Mouse (Mus musculus) lung, postnatal 0 days (tissue): Measurements from ENCODE around the gene Malsu1. TPM values are rescaled to one million over a fixed set of nuclear protein-coding genes. Genes with fewer than 3 reads are reported as not detected.

ENCODE experiments used
- ATAC-seq: fragments of 200-750 bp; cut with Nextera tagmentation; 2 replicates; pipeline ENCODE4 v1.8.0; 2017; ENCODE audit warnings: moderate library complexity
- DNase-seq: peaks from one replicate; pipeline ENCODE4 v3.0.0-alpha.2; 2016; ENCODE audit warnings: low spot score
- H3K27ac ChIP-seq: fragments of 300-500 bp; sonication (generic); 2 replicates; pipeline ENCODE4 v1.5.1; 2014; ENCODE audit warnings: antibody characterized with exemption, mild to moderate bottlenecking, low read length, mixed read lengths
- H3K27me3 ChIP-seq: fragments of 300-500 bp; sonication (generic); replicated peaks from 2 replicates; pipeline ENCODE4 v1.6.1; 2014; ENCODE audit warnings: low read length, mixed read lengths; ENCODE audit not compliant: insufficient read depth
- H3K36me3 ChIP-seq: fragments of 300-500 bp; sonication (generic); 2 replicates; pipeline ENCODE4 v1.6.1; 2014; ENCODE audit warnings: low read length, mixed read lengths; ENCODE audit not compliant: insufficient read depth
- H3K4me1 ChIP-seq: fragments of 300-500 bp; sonication (generic); 2 replicates; pipeline ENCODE4 v1.6.1; 2014; ENCODE audit warnings: antibody characterized with exemption, low read depth, low read length, mixed read lengths; ENCODE audit not compliant: insufficient read depth
- H3K4me2 ChIP-seq: fragments of 300-500 bp; sonication (generic); replicated peaks from 2 replicates; pipeline ENCODE4 v1.6.1; 2014; ENCODE audit warnings: low read depth, mild to moderate bottlenecking, low read length, moderate library complexity, mixed read lengths
- H3K4me3 ChIP-seq: fragments of 300-500 bp; sonication (generic); 2 replicates; pipeline ENCODE4 v1.5.1; 2014; ENCODE audit warnings: low read depth, low read length
- H3K9ac ChIP-seq: fragments of 300-500 bp; sonication (generic); replicated peaks from 2 replicates; pipeline ENCODE4 v1.6.1; 2014; ENCODE audit warnings: low read depth, mild to moderate bottlenecking
- H3K9me3 ChIP-seq: fragments of 300-500 bp; sonication (generic); 2 replicates; pipeline ENCODE4 v1.6.1; 2016; ENCODE audit warnings: low read length, mixed read lengths
- CTCF ChIP-seq: IDR thresholded peaks from 2 replicates; pipeline ENCODE4 v1.5.1; 2016; ENCODE audit warnings: antibody characterized with exemption, mild to moderate bottlenecking
- EP300 ChIP-seq: IDR thresholded peaks from 2 replicates; pipeline ENCODE4 v1.6.1; 2016; ENCODE audit warnings: antibody characterized with exemption, mild to moderate bottlenecking, control low read depth
- WGBS: fragments of 180-500 bp; shearing (Covaris S2); extraction: QIAGEN DNeasy Blood & Tissue Kit; methylation state at CpG from one replicate; pipeline ENCODE4 v1.1.7; 2014; 5-methylcytosine and 5-hydroxymethylcytosine counted together
- polyA plus RNA-seq: library from polyadenylated mRNA; unstranded; fragments of >200 nt; fragmentation: Nextera tagmentation; extraction: Ambion mirVana; gene quantifications from 2 replicates; pipeline ENCODE4 v1.2.1, GENCODE M21; 2015

Malsu1 gene
- 81.3 and 84.1 TPM in 2 replicates for polyA plus RNA-seq

DNA sequence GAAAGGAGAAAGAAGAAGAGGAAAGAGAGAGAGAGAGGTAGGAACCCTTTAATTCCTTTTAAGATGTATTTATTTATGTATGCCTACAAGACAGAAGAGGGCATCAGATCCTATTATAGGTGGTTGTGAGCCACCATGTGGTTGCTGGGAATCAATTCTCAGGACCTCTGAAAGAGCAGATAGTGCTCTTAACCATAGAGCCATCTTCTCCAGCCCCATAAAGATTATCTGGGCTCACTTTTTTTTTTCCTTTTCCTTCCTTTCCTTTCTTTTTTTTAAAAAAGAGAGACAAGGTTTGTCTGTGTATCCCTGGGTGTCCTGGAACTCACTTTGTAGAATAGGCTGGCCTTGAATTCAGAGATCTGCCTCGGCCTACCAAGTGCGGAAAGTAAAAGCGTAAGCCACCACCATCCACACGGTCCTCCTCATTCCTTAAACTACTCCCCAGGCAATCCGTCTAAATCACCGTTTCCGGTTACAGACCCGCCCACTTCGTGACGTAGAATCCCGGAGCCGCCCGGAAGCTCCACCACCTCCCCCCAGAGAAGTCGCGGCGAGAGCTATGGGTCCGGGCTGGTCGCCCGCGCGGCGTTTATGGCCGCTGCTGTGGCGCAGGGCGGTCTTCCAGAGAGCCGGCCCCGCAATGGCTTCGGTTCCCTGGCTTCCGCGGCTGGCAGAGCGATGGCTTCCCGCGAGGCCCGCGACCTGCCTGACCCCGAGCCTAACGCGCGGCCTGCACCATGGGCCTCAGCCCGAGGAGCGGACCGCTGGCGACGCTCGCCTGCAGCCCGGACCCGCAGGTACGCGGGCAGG lies at the start of gene Malsu1:
TSS of gene Malsu1 (plus strand) at position 492 of the 813 bp plus-strand sequence.
- Histone ChIP-seq H3K27ac (peak within 1 kb of the TSS; percentile 73), H3K4me3 (peak within 1 kb of the TSS; percentile 81), H3K9me3 (no peaks in the 10 kb centered on the region), H3K9ac (peak within 1 kb of the TSS; percentile 83), H3K4me1 (no peaks in the 10 kb centered on the region; the same call in 1 of the 2 replicates), H3K4me2 (peak within 1 kb of the TSS; percentile 73), H3K36me3 (no peaks in the 10 kb centered on the region), H3K27me3 (no peaks in the 10 kb centered on the region)
- peak; percentile 98 for DNase-seq
- TF ChIP-seq EP300 (no peak), CTCF (peak; percentile 9; the same call in 1 of the 2 replicates)
- WGBS = 0% methylated on average over 47 of the region's 49 CpGs
- ATAC-seq = peak; percentile 98

DNA sequence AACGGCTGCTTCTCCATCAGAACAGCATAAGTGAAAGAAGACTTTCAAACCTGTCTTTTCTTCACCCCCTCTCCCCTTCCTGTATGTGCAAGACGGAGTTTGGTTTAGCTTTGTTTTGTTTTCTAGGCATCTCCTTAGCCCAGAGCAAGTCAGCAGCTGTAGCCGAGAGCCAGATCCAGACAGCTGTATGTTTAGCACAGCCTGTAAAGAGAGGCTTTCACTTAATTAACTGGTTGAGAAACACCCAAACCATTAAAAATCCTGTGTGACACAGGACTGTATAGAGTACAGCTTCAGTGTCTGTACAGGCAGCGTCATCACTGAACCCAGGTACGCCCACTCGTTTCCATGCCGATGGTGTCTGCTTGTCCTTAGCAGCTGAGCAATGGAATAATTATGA lies 48.3 kb upstream of the Malsu1 start:
- no peaks in the 10 kb centered on the region for H3K27me3 ChIP-seq
- DNase-seq (peak; percentile 39), ATAC-seq (peak; percentile 74)
- H3K36me3 ChIP-seq = no peaks in the 10 kb centered on the region
- H3K9ac ChIP-seq = no peak overlapping the region
- H3K27ac ChIP-seq = no peak overlapping the region
- no peak overlapping the region for H3K4me3 ChIP-seq
- no peak overlapping the region for H3K4me2 ChIP-seq
- TF ChIP-seq EP300 (no peak), CTCF (no peak)
- H3K4me1 ChIP-seq = 0 out of 2 replicates have a peak, but pooled peaks cover 3% of the 10 kb centered on the region
- no peaks in the 10 kb centered on the region for H3K9me3 ChIP-seq
- 71% methylated on average over 7 of the region's 7 CpGs for WGBS

DNA sequence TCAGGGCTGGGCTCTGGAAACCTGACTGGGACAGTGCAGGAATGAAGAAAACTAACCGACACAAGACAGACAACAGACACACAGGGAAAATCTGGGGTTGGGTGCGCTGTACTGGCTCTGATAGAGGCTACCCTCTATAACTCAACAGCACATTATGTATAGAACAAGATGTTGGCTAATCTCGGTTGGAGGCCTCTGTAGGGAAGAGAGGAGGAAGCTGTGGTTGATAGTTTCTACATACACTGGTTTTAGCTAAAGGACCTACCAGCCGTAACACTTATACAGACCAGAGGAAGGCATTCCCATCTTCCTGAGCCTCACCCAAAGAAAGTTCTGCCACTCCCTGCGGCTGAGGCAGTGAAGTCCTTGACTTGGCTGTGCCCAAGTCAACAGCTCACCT lies 47.1 kb upstream of the Malsu1 start:
- ATAC-seq = no peak
- no peak for DNase-seq
- no peaks in the 10 kb centered on the region for H3K9me3 ChIP-seq
- H3K4me3 ChIP-seq = no peak overlapping the region
- H3K36me3 ChIP-seq = no peaks in the 10 kb centered on the region
- no peak overlapping the region for H3K27ac ChIP-seq
- H3K9ac ChIP-seq = no peak overlapping the region
- no peaks in the 10 kb centered on the region for H3K27me3 ChIP-seq
- no peak overlapping the region for H3K4me2 ChIP-seq
- WGBS = 80% methylated on average over 5 of the region's 5 CpGs
- no peaks in the 10 kb centered on the region for H3K4me1 ChIP-seq
- TF ChIP-seq CTCF = no peak
- TF ChIP-seq EP300 = no peak

DNA sequence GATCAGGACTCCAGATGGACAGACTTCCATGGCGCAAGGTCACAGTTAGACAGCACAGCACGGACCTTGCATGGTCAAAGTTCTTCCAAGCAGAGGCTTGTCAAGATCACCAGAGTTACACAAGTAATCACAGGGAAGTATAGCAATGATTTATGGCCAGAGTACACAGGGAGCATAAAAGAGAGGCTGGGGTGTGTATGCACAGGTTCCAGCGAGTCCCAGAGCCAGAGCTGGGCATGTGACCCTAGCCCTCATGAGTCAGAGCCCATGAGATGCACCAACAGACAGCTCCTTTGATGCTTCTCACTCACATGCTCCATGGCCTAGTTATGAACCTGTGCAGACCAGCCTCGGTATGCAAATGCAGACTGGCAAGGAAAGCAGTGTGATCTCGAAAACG lies 45.6 kb upstream of the Malsu1 start:
- H3K4me3 ChIP-seq = no peak overlapping the region
- H3K4me2 ChIP-seq = no peak overlapping the region
- H3K27me3 ChIP-seq = no peaks in the 10 kb centered on the region
- H3K27ac ChIP-seq = no peak overlapping the region
- WGBS = 87% methylated on average over 6 of the region's 6 CpGs
- ATAC-seq (no peak), DNase-seq (no peak)
- no peak overlapping the region for H3K9ac ChIP-seq
- H3K36me3 ChIP-seq = no peaks in the 10 kb centered on the region
- no peaks in the 10 kb centered on the region for H3K4me1 ChIP-seq
- no peak for TF ChIP-seq CTCF
- no peak for TF ChIP-seq EP300
- H3K9me3 ChIP-seq = no peaks in the 10 kb centered on the region

DNA sequence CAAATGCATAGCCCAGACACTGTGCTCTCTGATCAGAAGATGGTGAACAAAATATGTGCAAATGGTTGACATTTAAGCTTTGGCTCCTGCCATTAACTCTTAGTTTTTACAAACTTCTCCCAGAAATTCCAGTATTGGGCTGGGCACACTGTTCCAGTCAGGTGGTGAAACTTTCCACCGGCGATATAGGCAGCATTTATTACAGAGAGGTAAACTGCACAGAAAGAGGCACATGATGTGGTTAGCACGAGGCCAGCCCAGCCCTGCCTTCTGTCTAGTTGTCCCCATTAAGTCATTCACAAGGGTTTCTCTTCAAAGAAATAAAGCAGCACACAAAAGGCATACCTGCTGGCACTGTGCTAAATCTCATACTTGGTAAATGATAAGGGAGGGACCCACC lies 44.9 kb upstream of the Malsu1 start:
- no peak for DNase-seq
- TF ChIP-seq EP300 (no peak), CTCF (no peak)

DNA sequence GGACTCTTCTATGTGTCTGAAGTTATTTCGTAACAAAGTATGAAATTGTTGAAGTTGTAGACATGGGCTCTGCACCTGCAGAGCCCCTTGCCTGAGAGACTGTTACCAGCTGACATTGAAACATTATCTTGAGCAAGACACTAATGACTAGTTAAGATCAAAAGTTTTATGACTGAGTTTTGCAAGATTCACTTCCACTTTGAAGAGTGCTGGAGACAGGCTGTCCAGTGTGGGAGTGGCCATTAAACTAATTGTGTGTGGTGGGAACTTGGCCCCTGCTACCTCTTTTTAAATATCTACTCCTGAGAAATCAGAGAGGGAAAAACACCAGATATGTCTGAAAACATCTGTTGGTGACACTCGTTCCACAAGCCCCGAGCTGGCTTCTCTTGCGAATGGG lies 42.4 kb upstream of the Malsu1 start:
- no peak for ATAC-seq
- no peak for DNase-seq
- no peaks in the 10 kb centered on the region for H3K36me3 ChIP-seq
- no peaks in the 10 kb centered on the region for H3K9me3 ChIP-seq
- H3K4me3 ChIP-seq = no peak overlapping the region
- H3K9ac ChIP-seq = no peak overlapping the region
- 59% methylated on average over 4 of the region's 4 CpGs for WGBS
- no peaks in the 10 kb centered on the region for H3K27me3 ChIP-seq
- TF ChIP-seq CTCF (no peak), EP300 (no peak)
- H3K4me1 ChIP-seq = no peaks in the 10 kb centered on the region
- H3K4me2 ChIP-seq = no peak overlapping the region
- H3K27ac ChIP-seq = no peak overlapping the region

More for the DNA sequence above, 44.9 kb upstream of the Malsu1 start:
- Histone ChIP-seq H3K27me3 (no peaks in the 10 kb centered on the region), H3K27ac (no peak overlapping the region), H3K9ac (no peak overlapping the region), H3K4me1 (no peaks in the 10 kb centered on the region), H3K4me3 (no peak overlapping the region), H3K4me2 (no peak overlapping the region), H3K36me3 (no peaks in the 10 kb centered on the region), H3K9me3 (no peaks in the 10 kb centered on the region)
- WGBS = 82% methylated on average over 3 of the region's 3 CpGs
- no peak for ATAC-seq
